Mouse (Mus musculus) induced T-regulatory cell, adult 2 months (primary cell): ENCODE results near the gene Tshz2.

Experiments
- DNase-seq: peaks from one replicate; pipeline ENCODE4 v3.0.0-alpha.2; 2012; ENCODE audit warnings: low read depth

Gene Tshz2

DNA sequence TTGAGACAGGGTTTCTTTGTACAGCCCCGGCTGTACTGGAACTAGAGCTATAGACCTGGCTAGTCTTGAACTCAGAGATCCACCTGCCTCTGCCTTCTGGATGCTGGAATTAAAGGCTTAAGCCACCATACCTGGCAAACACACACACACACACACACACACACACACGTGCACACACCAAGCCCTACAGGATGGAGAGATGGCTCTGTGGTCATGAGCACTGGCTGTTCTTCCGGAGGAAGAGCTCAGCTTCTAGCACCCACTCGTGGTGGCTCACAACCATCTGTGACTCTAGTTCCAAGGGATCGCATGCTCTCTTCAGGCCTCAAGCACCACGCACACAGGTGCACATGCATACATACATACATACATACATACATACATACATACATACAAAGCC lies 471.6 kb downstream of the Tshz2 start:
- DNase-seq: peak; percentile 57

DNA sequence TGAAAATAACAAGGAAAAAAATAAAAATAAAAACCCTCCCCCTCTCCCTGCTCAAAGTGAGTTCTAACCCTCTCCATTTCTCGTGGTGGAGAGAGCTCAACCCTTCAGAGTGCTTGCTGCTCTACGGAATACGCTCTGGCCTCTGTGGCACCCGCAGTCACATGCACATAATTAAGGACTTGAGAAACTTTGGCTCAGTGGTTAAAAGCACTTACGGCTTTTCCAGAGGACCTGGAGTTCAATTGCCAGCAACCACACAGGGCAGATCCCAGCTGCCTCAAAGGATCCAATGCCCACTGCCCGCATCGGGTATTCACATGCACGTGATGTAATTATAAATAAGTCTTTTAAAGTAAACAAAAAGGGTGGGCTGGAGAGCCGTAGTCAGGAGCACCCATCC lies 473.2 kb downstream of the Tshz2 start:
- no peak for DNase-seq

DNA sequence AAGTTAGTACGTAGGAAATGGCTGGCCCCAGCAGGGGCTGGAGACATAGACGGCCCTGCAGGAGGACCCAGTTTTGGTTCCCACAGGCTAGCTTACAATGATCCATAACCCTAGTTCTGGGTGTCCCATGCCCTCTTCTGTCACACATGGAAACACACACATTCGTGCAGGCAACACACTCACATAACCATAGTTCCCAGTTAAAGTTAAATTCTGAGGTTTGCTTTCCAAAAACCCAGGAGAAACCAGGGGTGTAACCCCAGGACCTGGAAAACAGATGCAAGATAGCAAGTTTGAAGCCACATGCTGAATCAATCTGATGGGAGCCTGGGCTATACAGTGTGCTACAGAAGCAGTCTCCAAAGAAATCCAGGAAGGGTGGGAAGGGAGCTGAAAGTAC lies 475.0 kb downstream of the Tshz2 start:
- DNase-seq: no peak

DNA sequence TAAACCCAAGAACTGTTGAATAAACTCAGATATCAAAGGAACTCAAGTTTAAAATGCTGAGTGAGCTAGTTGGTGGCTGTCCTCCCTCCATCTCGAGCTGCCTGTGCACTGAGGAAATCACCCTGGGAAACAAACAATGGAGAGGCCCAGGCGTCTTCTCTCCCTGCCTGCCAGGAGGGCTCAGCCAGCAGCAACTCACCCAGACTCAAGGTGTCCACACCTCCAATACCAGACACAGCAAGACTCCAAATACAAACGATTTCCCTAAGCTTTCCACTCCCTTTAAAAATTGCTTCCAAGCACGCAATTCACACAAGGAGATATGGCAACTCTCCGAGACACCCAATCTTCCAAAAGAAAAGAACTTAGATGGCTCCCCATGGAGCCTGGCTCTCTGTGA lies 476.7 kb downstream of the Tshz2 start:
- DNase-seq: no peak

DNA sequence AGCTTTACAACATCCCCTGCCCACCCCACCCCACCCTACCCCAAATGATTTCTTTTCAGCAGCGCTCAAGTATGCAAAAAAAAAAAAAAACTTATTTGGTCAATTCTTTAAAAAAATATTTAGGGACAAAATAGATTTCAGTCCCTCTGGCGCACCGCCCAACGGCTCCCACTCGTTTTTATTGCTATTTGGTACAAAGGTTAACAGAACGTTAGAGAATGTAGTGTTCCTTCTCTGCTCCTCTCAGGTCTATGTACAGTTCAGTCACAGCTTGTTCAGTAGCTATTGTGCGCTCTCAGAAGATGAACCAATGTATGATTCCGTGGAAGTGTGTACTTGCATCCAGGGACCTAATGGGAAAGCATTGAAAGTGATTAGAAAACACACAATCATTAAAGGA lies 477.5 kb downstream of the Tshz2 start:
- DNase-seq: no peak

DNA sequence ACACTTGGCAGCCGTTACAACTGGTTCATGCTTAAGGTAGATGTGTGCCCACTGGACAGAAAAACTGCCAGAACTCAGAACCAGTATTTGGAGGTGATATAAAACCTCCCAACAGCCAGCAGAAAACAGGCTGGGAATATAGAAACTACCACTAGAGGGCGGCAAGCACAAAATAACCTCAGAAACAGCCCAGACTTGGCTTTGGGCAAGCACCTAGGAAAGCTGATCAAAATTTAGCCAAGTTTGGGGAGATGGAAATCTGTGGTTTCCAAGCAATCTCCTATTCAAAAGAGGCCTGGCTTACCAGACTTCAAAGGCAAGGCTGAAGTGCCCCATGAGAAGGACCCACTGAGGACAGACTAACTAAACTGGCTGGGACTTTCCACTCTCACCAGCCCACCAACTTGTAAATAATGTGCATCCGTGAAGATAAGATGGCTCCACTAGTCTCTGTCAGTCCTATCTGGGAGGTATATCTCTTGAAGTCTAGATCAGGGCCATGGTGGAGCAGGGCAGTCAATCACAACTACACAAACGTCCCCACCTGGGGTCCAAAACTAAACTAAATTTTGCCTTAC lies 484.0 kb downstream of the Tshz2 start:
- peak; percentile 90 for DNase-seq

DNA sequence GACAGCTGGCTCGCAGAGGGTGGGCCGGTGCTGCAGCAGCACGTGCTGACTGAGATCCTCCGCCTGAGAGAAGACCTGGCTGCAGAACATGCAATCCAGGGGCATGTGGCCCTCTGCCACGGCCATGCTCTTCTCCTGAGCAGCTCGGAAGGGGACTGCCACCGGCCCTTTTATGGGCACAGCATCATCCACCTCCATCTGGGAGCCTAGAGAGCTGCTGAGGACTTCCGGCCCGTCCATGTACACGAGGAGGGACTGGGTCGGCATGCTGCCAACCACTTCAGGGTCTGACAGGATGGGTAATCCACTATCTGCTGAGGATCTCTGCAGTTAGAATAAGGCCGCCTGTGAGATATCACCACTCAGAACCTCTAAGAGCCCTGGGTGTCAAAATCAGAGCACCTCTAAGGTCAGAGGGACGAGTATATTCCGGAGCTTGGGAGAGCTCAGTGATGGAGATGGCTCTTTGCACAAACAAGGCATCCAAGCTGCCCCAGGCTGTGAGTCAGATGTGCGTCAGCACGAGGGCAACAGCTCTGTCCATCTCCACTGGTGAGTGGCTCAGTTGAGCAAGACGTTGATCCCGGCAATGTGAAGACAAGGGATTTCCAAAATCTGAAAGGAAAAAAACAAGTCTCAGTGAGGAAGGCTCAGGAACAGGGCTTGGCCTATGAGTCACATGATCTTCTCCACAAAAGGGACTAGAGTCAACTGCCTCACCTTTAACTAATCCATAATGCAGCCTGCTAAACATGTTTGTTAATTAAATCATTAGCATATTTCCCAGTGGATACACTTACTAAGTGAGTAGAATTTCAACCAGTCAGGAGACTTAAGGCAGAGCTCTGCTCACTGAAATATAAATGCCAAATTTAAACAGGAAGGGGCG lies 487.6 kb downstream of the Tshz2 start:
- DNase-seq: no peak
